Mouse (Mus musculus) layer of hippocampus, adult 9-10 months (tissue): ENCODE results near the gene Ccdc186.
"Not testable (repeated sequence)": the region's sequence is repeated elsewhere in the genome, so short reads cannot be mapped to it uniquely, and the experiment has no call there.

ENCODE experiments used
- DNase-seq: peaks from one replicate; pipeline ENCODE4 v3.0.0; 2022; ENCODE audit warnings: low spot score

Ccdc186 gene

DNA sequence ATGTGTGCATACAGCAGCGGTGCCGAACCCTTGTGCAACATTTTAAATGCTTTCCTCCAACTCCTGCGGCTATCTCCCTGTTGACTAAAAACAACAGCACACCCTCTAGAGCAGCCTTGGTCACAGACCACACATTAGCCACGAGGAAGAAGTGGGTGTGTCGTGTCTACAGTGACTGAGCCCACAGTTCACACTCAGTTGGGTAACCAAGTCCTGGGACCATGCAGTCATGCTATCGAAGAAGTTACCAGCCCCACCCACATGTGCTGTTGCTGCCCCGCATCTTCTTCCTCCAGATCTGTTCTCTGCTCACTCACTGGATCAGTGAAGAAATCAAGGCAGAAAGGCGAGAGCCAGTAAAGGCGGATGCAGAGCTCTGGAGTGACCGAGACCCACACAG is 65.6 kb downstream of the Ccdc186 start:
- DNase-seq, result no peak

DNA sequence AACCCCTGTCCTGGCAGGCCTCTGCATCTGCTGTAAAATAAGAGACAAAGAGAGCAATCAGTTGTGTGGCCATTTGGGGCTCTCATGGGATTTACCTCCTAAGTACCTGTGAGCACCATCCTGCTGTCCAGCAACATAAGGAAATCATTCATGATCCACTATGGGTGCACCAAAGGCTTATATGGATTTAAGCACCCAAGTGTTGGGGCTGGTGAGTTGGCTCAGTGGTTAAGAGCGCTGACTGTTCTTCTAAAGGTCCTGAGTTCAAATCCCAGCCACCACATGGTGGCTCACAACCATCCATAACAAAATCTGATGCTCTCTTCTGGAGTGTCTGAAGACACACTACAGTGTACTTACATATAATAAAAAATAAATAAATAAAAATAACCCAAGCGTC is 67.5 kb downstream of the Ccdc186 start:
- not testable (repeated sequence) for DNase-seq

DNA sequence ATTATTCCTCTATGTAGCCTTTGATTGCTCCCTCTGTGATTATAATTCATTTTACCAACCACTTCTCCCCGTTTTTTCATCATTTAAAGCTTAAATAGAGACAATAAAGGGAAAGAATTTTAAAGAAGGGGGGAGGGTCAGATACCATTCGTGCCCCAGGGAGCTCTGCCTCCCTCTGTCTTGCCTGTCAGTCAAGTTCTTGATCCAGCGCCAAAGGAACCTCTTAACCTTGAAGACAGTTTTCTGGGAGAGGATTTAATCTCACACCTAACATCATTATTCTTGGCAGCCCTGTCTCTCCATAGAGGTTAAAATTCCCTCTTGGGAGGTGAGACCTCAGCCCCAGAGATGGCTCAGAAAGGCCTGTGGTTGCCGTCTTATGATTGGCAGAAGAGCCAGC is 71.3 kb downstream of the Ccdc186 start:
- DNase-seq, result no peak

DNA sequence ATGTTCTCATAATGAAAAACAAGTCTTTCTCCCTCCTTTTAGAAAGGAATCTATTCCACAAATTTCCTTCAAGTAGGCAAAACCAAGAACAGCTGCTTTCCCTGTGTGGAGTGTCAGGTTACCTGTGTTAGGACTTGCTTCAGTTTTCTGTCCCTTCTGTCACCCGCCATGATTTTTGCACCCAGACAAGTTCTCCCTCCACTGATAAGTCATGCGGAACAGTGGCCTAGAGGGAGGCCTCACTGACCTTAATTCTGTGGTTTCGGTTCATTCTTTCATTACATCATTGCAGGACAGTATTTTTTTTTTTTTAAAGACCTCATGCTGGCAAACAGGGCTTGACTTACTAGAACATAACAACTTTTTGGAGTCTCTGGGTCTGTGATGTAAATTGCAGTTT is 72.6 kb downstream of the Ccdc186 start:
- no peak for DNase-seq

DNA sequence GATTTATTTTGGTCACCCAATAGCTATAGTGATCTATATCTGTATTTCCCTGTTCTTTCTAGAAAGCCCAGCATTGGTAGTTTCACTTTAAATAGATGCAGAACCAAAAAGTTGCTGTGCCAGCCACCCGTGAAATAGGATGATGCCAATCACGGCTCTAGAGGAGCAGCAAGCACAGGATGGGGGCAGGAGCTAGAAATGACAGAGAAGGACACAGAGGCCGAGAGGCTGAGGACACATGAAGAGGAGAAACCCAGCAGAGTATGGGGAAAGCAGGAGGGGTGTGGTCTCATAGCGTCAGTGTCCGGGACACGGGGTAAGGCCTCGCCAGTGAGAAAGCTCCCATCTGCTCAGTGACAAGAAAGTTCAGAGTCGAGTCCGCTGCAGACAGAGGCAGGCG is 74.1 kb downstream of the Ccdc186 start:
- no peak for DNase-seq

DNA sequence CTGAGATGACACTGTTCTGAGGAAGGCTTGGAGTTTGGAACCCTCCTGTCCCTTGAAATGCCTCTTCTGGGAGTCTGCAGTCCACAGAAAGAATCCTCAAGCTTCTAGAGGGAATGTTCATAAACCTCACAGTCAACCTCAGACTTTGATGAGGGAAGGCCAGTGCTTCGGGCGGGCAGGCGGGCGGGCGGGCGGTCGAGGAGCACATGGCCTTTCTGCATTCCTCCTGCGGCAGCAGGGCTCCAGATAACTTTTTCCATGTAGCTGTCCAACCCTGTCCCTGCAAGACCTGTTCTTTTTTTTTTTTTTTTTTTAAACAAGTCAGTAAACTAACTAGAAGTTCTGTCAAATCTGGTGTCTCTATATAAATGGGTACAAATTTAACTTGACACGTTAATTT is 75.4 kb downstream of the Ccdc186 start:
- no peak for DNase-seq

DNA sequence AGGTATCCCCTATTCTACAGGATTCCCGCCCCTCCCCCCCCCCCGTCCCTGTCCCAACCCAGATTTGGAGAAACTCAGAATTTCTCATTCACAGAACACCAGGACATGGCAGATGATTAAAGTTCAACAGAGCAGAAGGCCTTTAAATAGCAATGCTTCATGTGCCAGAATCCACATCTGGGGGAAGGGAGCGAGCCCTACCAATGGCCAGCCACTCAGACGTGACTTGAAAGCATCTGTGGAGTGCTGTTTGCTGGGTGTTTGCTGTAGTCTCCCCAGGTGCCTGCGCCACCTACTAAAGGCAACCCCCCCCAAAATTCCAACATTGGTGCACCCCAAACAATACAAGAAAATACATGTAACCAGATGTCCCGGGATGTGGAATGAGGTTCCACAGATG is 76.5 kb downstream of the Ccdc186 start:
- no peak for DNase-seq

DNA sequence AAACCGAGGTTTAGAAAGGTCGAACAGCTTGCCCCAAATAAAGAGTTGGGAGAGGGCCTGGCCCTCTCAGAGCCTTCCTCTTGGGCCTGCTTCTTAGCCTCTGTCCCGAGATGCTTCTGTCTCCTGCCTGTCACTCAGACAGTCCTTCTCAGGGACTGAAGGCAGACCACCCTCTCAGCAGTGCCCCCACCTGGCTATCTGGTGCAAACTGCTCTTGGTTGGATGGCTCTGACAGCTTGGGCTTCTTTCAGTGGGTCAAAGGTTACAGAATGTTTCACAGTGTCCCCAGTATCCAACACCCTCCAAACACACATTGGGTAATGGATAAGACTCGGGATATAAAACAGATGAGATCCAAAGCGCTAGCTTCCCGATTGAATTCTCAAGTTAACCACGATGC is 76.9 kb downstream of the Ccdc186 start:
- DNase-seq, result no peak
